Mouse (Mus musculus) c-Kit-negative CD71-positive TER-119-positive erythroid progenitor cells, embryonic 14.5 days (primary cell): ENCODE measurements around the gene Rnf43.

Source experiments
- DNase-seq: peaks from one replicate; pipeline ENCODE4 v3.0.0-alpha.2; 2013; ENCODE audit warnings: low read depth, low spot score

Rnf43 gene

DNA sequence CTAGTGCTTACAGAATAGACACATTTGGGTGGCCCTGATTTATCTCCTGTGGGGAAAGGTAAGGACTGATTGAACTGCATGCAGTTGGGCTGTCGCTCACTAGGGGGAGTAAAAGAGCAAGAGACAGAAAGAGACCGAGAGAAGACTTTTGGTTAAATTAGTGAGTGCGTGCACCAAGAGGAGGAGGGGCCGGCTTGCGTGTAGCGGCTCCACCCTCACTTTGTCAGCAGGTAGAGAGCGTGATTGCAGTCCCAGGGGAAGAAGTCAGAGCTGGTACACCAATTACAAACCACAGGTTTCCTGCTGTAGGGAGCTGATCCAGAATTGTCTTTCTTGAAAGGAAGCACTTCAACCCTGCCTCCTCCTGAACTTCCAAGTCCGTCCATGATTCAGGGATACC is at the start of gene Rnf43:
Gene Rnf43 (plus strand): TSS at position 316 of the 400 bp plus-strand sequence.
- DNase-seq = peak; percentile 75

DNA sequence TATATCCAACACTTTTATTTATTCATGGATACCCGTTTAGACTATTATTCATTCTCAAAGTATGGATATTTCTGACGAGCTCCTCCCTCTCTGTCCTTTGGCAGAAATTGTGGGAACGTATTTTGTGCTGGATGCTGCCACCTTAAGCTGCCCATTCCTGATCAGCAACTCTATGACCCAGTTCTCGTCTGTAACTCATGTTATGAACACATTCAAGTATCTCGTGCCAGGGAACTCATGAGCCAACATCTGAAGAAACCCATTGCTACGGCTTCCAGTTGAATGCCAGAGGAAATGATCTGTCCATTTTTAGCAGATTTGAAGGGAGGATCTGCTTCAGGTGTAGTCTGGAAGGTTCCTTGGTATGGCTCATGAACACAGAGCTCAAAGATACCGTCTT is 48.5 kb upstream of the Rnf43 start:
- no peak for DNase-seq

- no peak for DNase-seq
These were observed 47.0 kb upstream of the Rnf43 start for GRCm38 (mm10) chr11:87615551-87615950.

GRCm38 (mm10) chr11:87615952-87616351 is 46.6 kb upstream of the Rnf43 start:
- no peak for DNase-seq

GRCm38 (mm10) chr11:87616790-87617474 is 45.6 kb upstream of the Rnf43 start, which contains the start of gene Hsf5:
TSS of gene Hsf5 (plus strand) at chr11:87617164.
- no peak for DNase-seq

DNA sequence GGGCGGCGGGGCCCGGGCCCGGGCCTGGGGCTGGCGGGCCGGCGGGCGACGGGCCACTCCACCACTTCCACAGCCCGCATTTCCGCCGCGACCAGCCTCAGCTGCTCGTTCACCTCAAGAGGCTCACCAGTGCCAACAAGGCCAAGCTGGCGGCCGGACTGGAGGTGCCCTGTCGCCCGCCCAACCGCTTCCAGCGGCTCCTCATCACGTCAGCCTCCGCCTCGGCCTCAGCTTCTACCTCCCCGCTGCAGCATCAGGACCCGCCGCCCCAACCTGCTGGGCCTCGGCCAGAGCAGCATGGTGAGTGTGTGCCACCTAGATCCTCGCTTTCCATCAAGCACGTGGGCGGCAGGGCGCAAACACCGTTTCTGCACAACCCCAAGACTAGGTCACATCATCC is 44.9 kb upstream of the Rnf43 start:
- no peak for DNase-seq

- no peak for DNase-seq
These were observed 39.4 kb upstream of the Rnf43 start for GRCm38 (mm10) chr11:87623160-87623559.

GRCm38 (mm10) chr11:87629859-87630258 is 32.7 kb upstream of the Rnf43 start:
- no peak for DNase-seq

DNA sequence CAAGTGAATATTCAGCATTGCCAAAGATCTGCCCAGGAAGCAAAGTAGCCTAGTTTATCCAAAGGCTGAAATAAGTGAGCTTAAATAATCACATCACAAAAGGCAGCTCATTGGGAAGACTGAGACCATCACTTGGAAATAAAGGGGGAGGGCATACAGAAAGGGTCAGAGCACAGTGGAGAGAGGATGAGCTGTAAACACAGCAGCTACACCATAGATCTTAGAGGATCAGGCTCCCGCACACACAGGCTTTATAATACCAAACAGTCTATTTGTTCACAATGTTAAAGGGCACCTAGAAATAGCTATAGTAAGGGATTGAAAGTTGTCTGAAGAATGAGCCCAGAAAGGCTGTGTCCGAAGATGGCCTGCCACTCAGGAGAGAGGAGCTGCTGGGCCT is 23.7 kb upstream of the Rnf43 start:
- no peak for DNase-seq

DNA sequence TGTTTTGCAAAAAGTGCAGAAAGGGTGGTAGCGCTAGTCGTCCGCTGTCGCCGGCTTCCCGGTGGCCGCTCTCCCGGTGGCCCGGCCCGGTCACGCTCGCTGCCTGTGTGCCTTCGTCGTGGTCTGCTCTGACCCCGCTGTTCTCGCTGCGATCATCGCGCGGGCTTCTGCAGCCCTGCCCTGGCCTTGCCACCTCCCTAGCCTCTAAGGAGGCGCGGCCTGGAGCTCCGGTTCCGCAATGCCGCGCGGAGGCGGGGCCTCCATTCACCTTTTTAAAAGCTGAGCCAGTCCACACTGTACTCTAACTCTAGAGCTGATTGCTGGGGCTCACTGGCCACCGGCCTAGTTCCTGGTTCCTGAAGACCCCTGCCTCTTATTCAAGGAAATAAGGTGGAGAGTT is 23.3 kb upstream of the Rnf43 start:
- DNase-seq = peak; percentile 35

- DNase-seq = no peak
These were observed 19.7 kb upstream of the Rnf43 start for GRCm38 (mm10) chr11:87642865-87643264.

DNA sequence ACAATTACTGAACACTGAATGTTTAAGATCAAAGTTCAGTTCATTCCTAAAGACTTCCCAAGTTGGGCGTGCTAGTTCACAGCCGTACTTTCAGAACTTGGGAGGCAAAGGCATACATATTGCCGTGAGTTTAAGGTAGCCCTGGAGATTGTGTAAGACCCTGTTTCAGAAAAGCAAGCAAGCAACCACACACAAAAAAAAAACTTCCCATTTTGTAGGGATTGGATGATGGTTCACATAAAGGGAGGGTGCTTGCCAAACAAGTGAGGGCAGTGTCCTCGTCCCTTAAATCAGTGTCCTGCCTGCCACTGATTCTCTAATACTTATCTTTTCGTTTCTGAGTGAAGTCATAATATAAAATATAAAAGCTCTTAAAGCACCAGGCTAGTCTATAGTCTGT is 7.8 kb upstream of the Rnf43 start:
- DNase-seq = no peak

DNA sequence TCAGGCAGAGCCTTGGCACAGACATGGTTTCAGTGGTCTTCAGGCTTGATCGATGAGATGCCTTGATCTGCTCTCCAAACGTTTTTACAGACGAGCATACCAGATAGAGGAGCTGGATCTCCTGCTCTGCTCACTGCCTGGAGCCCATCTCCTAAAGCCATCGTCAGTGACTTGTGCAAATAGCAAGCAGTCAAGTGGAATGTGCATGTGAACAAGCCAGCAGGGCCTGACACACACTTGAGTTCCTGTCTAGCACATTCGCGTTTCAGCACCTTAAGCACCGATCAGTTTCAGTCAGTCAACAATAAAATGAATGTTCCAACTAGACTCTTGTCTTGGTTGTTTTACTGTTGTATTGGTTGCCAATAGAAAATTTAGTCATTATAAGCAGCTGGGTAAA is 3.3 kb upstream of the Rnf43 start:
- DNase-seq = no peak

GRCm38 (mm10) chr11:87662822-87663221 is 300 bp downstream of the Rnf43 start:
- DNase-seq = no peak

DNA sequence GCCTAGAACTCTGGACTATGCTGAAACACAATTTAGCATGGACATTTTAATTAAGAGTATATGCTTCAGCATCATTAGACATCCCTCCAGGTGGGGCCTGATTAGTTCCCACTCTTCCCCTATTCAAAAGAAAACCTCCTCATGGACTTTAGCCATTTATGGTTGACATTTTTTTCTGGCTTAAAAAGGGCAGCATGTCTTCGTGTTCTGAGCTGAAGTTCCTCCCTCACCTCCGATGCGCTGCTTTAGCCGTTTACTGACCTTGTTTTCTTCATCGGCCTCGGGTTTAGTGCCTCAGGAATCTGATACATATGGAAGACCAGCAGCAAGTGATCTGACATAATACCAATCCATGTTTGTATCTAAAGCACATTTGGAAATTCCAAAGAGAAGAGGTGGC is 1.4 kb downstream of the Rnf43 start:
- no peak for DNase-seq

GRCm38 (mm10) chr11:87664521-87664920 is 2.0 kb downstream of the Rnf43 start:
- no peak for DNase-seq

- DNase-seq = no peak
These were observed 2.7 kb downstream of the Rnf43 start for GRCm38 (mm10) chr11:87665224-87665623.

- DNase-seq = no peak
These were observed 3.1 kb downstream of the Rnf43 start for GRCm38 (mm10) chr11:87665658-87666057.

DNA sequence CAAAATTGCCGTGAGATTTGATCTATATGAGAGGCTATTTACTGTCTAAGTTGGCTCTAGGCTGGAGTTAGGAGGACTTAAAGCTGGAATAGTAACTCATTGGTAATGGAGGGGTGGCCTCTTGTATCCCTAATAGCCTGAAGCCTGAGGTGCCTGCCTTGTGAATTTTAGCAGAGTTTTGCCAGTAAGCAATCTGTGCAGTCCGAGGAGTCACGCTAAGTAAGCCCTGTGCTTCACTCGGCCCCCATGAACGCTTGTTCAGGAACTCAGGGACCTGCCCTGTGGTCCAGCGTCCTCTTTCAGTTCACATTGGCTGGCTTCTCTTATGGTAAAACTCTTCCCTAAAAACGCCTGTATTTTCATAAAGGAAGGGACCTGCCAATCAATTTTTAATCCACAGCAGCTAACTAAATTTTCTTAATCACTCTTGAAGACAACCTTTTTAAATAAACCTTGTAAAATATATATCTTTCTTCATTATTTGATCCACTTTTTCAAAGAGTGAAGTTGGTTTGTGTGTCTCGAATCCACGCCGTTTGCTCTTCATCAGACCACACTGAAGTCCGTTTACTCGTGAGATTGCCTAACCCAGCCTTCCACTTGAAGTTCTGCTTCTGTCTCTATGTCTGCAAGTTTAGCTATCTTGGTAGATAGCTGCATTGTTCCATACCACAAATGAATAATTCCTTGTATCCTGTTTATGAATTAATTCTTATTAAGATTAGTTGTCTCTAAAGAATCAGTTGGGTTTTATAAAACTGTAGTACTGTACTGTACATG is 3.9 kb downstream of the Rnf43 start:
- DNase-seq = no peak

GRCm38 (mm10) chr11:87667107-87668090 is 4.9 kb downstream of the Rnf43 start:
- no peak for DNase-seq

- no peak for DNase-seq
These were observed 10.8 kb downstream of the Rnf43 start for GRCm38 (mm10) chr11:87673282-87673681.

DNA sequence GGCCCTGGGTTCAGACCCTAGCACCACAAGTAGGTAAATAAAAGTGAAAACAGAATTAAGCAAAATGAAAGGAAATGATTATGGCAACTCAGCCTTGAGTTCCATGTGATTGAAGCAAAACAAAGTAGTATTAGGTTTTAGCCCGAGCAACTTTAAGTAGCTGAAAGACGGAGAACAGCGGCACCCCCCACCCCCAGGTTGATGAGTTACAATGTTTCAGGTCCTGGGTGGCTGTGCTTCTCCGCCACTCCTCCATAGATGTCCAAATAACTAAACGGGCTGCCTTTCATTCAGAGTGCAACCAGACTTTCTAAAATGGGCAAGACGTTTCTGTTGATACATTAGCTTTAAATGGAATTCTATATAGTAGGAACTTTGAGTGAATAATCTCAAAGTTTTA is 13.1 kb downstream of the Rnf43 start:
- DNase-seq = no peak
